Mouse (Mus musculus) urinary bladder, postnatal 10 days (tissue): ENCODE measurements around the gene Stxbp1.

Experiments
- DNase-seq: peaks from one replicate; pipeline ENCODE4 v3.0.0; 2022; ENCODE audit warnings: low spot score

Stxbp1 gene

GRCm38 (mm10) chr2:32838147-32838884 is 8.7 kb downstream of the Stxbp1 start:
- no peak for DNase-seq

DNA sequence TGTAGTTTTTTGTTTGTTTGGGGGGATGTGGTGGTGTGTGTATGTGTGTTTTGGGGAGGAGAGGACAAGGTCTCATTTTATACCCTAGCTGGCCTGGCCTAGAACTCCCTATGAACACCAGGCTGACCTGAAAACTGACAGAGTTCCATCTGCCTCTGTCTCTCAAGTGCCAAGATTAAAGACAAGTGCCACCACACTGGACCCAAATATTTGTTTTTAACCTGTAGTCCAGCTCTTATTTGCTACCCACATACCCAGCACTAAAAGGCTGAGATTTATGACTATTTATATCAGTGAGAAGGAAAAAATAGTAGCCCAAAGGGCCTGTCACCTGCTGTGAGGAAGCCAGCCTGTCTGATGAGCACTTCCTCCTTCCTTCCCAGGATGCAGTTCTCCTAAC is 11.5 kb downstream of the Stxbp1 start:
- no peak for DNase-seq

DNA sequence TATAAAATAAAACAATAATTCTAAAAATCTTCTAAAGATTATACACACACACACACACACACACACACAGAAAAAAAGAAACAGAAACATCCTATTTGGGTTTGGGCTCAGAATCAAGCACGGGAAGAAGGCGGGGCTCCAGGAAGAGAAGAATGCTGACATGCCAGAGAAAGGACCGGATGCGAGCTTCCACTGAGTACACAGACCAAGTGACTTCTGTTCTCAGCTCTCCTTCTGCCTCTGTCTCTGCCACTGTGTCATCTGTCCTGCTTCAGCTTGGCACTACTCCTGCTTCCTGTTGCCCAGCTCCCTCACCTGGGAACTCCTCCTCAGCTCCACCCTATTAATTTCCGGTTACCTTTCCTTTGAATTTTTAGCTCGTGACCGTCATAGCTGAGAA is 12.5 kb downstream of the Stxbp1 start:
- DNase-seq = no peak

DNA sequence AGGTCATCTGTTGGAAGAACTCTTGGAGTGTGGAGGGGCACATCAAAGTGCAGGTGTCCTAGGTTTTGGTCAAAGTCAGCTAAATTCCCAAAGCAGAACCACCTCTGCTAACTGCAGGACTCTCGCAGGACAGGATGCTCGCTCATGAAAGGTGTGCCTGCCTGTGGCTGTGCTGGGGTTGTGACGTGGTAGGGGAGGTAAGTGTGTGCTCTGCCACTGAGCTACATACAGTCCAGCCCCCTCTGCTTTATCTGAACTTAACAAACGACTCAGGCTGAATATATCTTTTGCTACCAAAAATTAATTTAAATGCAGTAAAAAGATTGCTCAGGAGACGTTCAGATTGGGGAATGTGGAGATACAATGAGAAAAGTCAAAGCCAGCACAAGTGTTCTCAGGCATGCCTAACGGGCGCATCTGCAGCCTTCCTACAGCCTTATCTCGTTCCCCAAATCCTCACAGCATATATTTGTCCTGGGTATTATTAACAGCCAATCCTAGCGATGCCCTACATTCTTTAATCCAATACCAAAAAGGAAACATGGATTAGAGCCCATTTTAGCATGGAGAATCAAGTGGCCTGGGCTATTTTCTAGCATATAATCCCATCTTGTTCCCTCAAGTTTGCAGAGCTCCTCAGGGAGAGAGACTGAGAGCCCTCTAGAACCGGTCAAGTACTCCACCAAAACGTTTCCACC is 17.9 kb downstream of the Stxbp1 start:
- DNase-seq = no peak

GRCm38 (mm10) chr2:32825796-32826195 is 21.2 kb downstream of the Stxbp1 start:
- no peak for DNase-seq

- DNase-seq = no peak
Measured at GRCm38 (mm10) chr2:32824778-32825177, 22.3 kb downstream of the Stxbp1 start.

GRCm38 (mm10) chr2:32824181-32824580 is 22.9 kb downstream of the Stxbp1 start:
- DNase-seq = no peak

DNA sequence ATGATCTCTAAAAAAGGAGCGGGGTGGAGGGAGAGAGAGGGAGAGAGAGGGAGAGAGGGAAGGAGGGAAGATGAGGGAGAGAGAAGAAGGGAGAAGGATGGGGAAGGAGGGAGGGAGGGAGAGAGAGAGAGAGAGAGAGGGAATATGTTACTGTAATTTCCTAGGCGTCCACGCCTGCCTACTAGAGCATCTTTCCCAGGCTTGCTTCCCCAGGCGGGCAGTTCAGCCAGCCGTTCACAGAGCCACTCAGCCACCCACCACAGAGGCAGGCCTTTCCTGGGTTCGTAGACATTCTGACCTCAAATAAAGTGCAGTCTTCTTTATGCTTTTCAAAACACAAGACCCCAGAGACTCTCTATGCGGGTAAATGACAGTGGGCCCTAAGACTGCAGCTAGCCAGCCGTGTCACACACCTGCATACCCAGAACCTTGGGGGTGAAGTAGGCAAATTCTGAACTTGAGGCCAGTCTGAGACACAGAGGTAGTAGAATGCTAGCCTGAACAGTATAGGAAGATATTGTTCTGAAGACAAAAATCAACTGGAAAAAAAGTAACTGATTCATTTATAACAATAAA is 23.4 kb downstream of the Stxbp1 start:
- no peak for DNase-seq

DNA sequence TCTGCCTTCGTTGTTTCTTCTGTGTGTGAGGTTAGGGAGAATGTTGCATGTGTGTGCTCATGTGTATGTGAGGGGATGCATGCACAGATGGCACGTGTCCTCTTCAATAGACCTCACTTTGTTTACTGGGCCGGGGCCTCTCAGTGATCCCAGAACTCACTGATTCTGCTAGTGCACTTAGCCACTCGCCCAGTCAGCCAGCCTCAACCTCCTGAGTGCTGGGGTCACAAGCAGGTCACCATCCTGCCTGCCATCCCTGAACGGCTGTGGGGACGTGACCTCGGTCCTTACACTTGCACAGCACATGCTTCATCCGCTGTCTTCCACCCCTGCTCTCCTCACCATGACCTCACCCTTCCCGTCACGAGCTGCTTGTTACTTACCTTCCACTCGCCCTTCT is 23.9 kb downstream of the Stxbp1 start:
- DNase-seq = no peak

GRCm38 (mm10) chr2:32822643-32823042 is 24.4 kb downstream of the Stxbp1 start:
- DNase-seq = no peak

DNA sequence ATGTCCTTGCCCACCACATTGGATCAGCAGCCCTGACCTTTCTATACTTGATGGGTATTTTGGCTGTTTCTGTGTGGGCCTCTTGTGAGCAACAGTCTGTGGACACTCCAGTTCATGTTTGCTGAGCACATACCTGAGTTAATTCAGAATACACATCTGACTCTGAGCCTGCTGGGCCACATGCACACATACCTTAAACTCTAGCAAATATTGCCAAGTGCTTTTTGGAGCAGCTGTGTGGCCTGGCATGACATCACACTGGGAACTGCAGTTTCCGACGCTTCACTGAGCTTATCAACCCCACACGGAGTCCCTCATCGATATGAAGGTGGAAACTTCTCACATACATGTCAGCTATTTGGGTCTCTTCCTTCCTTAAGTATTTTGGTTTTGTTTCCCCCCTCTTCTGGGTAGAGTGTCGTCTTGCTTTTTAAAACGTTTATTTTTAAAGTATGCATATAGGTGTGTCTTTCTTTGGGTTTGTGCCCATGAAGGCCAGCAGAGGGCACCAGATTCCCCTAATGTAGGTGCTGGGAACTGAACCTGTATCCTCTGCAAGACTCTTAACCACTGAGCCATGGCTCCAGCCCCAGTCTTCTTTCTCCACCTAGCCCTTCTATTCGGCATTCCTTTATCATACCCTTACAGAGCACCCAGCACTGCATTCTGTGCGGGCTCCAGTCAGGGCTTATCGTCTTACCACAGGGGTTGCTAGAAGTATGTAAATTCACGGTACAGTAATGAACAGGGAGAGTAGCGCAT is 25.8 kb downstream of the Stxbp1 start:
- DNase-seq = no peak

DNA sequence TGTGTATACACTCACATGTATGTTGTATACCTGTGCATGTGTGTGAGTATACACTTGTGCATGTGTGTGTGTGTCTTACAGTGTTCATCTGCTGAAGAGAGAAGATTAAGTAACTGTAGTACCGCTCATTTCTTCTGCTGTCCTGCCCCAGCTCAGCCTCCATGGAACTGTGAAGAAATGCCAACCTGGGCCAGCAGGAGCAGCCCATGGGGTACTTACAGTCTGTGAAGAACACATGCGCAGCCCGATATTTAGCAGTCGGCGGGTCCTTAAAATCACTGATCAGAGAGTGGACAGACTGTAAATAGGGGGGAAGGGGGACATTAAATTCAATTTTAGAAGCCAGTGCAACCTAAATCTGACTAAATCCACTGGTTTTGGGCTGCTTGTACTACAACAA is 28.8 kb downstream of the Stxbp1 start:
- no peak for DNase-seq

GRCm38 (mm10) chr2:32817589-32817988 is 29.5 kb downstream of the Stxbp1 start:
- DNase-seq = no peak

DNA sequence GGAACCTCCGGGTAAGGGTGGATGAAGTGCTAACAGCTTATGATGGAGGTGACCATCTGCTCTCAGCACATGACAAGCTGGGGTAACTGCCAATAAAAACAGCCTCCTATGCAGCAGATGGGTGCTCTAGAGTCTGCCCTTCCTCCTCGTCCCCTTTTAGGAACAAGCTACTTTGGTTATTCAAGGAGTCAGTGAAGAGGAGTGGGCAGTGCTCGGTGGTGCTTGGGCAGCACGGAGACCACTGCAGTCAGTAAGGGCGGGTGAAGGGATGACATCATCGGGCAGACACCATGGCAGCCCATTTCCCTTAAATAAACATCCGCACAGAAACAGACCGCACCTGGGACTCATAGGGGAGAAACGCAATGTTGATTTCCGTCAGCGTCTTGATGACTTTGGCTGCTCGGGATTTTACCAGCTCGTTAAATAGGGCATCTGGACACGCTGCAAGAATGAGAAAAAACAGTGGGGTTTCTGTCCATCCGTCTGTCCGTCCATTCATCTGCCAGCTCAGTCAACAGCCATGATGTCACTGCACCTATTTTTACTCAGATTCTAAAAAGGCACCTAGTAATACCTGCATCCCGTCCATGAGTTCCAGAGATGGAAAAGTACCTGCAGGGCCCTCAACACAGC is 30.0 kb downstream of the Stxbp1 start:
- no peak for DNase-seq

DNA sequence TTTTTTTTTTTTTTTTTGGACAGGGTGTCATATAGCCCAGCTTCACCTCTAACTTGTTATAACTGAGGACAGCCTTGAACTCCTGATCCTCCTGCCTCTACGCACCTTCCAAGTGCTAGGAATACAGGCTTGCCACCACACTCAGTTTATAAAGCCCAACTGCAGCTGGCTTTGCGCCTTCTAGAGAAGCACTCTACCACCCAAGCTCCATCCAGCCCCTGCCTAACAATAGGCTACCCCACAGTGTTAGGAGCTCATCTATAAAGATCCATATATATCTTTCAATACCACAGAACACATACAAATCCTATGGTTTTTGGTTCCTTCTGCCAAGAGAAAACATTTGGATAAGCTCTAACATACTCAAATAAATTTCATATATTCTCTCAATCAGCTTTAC is 30.5 kb downstream of the Stxbp1 start:
- no peak for DNase-seq

- no peak for DNase-seq
Measured at GRCm38 (mm10) chr2:32811959-32812358, 35.1 kb downstream of the Stxbp1 start.

DNA sequence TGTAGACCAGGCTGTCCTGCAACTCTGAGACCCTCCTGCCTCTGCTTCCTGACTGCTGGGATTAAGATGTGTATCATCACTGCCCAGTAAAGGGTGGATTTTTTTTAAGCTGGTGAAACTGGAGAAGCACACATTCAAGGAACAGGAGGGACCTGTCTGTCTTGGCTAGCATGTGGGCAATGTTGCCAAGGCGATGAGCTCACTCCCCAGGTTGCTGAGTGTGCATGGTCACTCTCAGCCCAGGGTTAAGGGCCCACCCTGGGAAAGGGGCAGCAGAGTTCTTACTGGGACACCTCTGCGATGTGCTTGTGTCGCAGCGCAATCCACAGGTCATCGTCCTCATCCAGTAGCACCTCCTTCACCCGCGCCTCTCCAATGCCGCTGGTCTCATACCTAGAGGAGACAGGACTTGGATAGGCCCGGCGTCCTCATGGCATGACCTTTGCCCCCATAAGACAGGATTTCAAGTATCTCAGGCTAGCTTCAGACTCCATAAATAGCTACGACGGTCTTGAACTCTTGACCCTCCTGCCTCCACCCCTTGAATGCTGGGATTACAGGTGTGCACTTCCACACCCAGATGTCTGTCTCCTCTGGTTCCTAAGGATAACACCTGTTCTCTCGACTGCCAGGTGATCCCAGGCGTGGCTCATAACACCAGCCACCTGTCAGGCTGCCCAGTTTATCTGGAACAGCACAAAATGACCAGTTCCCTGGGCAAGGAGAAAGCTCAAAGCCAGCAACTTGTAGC is 38.1 kb downstream of the Stxbp1 start:
- no peak for DNase-seq

DNA sequence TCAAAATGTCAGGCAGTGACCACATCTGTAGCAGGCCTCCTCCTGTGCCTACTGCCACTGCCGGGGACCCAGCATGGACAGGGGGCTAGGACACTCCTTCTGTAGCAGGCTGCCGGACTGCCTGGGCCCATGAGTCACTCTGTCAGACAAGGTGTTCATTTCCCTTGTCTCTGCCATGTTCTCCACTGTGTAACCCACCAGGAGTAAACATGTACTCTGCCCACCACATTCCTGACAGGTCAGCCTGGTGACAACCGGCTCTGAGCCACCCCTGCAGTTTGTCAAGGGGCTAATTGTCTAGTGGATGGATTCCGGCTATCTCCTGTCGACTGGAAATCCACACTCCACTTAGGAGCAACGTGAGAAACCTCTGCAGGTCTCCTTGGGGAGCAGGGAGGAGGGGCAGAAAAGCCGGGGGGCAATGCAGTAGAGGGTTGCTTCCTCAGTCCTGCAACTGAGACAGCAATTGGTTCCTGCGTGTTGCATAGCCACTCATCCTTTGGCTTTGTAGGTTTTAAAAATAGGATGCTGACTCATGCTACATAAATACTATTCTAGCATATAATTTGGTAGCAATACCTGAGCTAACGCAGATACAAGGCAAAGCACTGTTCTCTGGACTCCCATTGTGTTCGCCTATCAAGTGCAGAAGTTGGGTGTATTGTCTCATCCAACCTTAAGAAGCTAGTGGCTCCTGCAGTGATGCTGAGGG is 48.6 kb downstream of the Stxbp1 start:
- DNase-seq = no peak

- DNase-seq = no peak
Measured at GRCm38 (mm10) chr2:32795748-32796418, 51.2 kb downstream of the Stxbp1 start.

DNA sequence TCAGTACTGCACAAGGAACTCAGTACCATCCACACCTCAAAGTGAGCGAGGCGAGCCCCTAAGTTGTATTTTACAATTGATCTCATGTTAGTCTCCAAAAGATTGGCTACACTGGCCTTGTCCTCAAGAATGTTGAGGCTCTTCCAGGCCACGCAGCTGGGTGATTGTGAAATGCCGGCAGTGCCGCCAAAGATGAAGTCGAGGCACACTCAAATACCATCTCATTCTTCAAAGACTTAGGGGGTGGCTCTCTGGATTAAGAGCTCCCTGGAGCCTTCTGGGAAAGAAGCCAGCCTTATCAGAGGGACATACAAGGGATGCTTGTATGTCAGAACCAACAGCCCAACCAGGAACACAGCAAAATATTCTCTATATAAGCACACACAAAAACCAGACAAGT is 55.7 kb downstream of the Stxbp1 start:
- no peak for DNase-seq
